Mouse (Mus musculus) liver, adult 2 months (tissue): ENCODE data around the gene Gm281.

ENCODE experiments used
- CTCF ChIP-seq: fragments of 200-500 bp; IDR thresholded peaks from 2 replicates; pipeline ENCODE4 v1.5.1; 2011; ENCODE audit warnings: low read depth, low read length, control low read depth
- POLR2A ChIP-seq: fragments of 200-500 bp; IDR thresholded peaks from 2 replicates; pipeline ENCODE4 v1.6.1; 2011; ENCODE audit warnings: low read length, control low read depth; ENCODE audit not compliant: insufficient read depth; ENCODE audit errors: extremely low read depth

DNA sequence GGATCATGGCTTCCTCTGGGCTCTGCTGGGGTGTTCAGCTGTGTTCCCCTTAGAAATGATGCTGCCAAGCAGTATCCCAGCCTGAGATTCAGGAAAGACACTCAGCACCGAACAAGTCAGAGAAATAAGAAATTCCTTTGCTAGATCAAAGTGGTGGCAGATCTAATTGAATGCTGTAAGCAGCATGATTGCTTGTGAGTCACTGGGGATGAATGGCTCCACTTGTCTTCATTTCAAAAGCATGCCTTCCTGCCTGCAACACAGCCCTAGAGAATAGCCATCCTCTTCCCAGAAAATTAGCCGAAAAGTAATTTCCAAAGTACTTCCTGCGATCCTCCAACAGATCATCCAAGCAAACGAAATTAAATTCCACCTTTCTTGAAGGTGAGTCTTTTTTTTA, 131.3 kb downstream of the Gm281 start:
- TF ChIP-seq CTCF (no peak), POLR2A (no peak)
